Mouse (Mus musculus): ENCODE measurements around the gene Vmn2r105.

Gene Vmn2r105

DNA sequence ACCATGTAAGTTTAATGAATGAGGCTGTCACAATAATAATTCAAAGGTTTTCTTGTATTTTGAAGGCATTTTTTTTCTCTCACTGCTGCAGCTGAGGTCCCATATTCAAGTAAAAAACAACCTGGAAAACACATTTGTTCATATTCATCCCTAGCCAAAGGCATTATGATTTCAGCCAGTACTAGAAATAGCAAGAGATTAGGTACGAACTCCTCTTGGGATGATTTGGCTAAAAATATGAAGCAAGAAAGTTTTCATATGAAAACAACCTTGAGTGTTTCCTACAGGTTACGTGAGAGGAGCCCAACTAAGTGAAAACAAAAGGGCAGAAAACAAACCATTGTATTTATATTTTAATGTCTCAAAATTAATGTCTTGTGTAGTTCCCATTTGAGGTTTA is at the start of gene Vmn2r105:
TSS of gene Vmn2r105 (minus strand) at position 101 of the 400 bp plus-strand sequence.
- DNase-seq = no peak

DNA sequence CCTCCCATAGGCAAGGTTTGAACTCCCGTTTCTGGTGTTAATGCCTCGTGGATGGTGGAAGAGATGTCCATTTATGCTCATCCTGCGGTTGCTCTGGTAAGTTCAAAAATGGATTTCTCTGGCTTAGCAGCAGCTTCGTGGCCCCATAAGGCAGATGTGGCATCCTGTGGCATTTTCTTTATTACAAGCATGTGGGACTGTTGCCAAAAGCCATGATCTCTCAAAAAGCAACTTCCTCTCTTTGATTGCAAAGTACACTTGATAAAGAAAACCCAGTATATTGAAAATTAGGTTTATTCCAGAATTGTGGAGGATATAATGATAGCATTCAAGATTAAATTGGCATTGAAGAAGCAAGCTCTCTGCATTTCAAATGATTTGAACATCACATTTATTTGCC is 20.7 kb upstream of the Vmn2r105 start:
- no peak for DNase-seq

- DNase-seq = no peak
Measured at GRCm38 (mm10) chr17:20182997-20183396, 51.9 kb downstream of the Vmn2r105 start, which contains the start of gene Fpr-rs6. Fpr-rs6 (minus strand) TSS chr17:20183097.

Measured in right cerebral cortex, postnatal 14 days (tissue).